Mouse (Mus musculus): ENCODE results near the gene Bcl7c.
"Not testable (repeated sequence)": the region's sequence is repeated elsewhere in the genome, so short reads cannot be mapped to it uniquely, and the experiment has no call there.

Bcl7c gene

DNA sequence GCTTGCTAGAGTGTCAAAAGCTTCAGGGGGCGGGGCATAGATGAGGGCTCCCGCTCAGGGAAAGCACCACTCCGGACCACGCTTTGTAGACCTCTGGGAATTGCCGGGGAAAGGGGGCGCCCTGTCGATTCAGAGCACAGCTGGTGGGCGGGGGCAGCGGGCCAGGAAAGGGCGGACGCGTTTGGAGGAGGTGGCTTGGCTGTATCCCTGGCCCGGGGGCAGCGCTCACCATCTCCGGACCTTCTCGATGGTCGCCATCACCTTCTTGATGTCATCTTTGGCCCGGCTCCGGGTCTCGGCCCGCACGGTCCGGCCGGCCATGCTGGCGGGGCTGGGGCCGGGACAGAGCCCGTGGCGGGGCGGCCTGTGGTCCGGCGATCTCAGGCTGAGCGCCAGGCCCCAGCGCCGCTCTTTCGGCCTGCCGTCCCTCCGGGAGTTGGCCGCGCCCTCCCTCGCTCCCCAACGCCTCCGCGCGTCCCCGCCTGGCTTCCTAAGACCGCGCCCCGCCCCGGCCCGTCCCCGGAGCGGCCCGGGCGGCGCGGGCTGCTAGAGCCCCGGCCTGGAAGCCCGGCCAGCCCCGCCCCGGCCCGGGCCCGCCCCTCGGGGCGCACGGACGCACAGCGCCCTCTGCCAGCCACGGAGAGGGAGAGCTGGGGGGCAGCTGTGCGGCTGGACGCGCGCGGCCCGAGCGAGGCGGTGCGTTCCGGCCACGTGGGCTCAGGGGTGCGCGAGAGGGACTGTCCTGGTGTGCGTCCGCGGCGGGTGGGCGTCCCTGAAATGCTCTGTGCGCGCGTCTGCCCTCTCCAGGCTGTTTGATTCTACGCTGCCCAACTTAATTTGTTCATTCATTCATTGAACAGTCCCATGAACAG, at the start of gene Bcl7c:
Gene Bcl7c (minus strand): TSS at position 727 of the 872 bp plus-strand sequence.
- peak; percentile 89 for DNase-seq (ENCODE audit: low read depth, low spot score)

DNA sequence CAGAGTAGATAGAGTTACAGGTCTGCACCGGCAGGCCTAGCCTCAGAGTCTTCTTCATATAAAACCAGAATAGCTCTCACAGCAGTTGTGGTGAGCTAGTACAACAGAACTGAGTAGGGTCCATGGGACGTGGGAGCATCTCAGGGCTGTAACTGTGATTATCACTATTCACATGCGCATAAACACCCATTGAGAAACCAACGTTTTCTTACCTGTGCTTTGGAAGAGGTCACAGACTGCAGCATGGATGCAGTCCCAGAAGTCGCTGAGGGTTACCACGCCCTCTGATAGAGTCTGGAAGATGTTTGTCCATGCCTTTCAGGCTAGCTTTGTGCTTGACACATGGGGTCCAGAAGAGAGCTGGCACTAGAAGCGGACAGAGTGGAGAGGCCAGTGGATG, 45.0 kb upstream of the Bcl7c start:
- no peak for DNase-seq (ENCODE audit: low read depth, low spot score)

DNA sequence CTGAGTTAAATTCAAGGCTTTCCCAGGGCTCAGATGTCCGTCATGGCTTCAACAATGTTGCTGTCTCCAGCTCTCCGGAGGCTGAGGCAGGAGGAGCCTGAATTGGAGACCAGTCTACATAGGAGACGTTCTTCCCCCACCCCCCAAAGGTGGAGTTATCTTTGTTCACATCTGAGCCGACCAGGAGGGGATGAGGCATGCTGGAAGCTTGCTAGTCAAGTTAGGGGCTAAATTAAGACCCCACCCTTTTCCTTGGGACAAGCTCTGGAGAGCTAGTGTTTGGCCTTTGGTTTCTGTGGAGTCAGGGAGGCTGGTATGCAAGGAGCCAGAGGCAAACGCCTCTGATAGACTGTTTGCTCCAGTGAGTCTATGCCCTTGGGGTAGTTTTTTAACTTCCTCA, 44.4 kb upstream of the Bcl7c start:
- peak; percentile 30 for DNase-seq (ENCODE audit: low read depth, low spot score)

DNA sequence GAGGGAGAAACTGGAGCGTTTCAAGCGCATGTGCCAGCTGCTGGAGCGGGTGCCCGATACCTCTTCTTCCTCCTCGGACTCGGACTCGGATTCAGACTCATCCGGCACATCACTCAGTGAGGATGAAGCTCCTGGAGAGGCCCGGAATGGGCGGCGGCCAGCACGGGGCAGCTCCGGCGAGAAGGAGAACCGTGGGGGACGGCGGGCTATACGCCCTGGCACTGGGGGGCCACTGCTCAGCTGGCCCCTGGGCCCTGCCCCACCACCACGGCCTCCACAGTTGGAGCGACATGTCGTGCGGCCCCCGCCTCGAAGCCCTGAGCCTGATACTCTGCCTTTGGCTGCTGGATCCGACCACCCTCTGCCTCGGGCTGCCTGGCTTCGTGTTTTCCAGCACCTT, 43.3 kb upstream of the Bcl7c start:
- no peak for DNase-seq (ENCODE audit: low read depth, low spot score)

DNA sequence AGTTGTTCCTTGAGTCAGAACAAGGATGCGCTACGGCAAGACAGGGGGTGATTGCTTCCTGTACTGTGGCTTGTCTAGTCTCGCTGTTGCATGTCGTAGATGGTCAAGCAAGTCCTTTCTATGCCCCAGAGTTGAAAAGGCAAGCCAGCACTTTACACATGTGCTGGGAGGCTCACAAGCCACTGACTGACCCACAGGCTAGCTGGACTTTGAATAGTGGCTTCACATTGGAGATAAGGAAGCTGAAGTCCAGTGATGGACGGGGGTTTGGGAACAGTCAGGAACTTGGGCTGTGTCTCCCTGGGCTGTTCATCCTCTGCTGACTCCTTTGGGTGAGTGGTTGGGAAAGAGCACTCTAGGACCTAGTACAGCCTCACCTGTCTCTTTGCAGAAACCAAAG, 42.9 kb upstream of the Bcl7c start:
- DNase-seq (ENCODE audit: low read depth, low spot score): no peak

DNA sequence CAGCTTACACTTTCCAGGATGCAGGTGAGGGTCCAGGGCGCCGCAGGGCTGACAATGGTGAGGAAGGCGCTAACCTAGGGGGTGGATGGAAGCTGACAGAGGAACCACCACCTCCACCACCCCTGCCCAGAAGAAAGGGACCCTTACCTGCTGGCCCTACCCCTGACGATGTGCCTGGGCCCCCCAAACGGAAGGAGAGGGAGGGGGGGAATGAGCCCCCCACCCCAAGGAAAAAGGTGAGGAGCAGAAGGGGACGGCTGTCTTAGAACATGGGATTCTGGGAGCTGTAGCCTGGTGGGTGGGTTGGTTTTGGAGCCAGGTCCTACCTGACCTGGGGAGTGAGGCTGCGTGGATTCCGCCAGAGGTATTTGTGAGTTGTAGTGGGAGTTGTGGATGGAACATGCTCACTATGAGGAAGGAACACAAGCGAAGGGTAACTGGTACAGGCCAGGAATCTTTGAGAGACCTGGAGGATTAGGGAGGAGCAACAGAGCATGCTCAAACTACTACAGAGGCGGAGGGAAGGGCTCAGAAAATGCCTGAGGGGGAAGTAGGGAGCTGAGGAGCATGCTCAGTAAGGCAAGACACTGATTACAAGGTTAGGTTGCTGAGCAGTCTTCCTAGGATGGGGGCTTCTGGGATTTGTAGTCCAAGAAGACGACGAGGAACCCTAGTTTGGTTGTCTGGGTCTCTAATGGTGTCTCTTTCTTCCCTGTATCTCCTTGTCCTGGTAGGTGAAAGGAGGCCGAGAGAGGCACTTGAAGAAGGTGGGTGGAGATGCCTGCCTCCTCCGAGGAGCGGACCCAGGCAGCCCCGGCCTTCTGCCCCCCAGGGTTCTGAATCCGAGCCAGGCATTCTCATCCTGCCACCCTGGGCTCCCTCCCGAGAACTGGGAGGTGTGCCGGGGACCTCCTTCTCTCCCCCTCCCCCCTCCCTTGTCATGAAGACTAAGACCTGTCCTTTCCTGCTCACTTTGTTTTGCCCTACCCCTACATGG, 41.7 kb upstream of the Bcl7c start:
- no peak for DNase-seq (ENCODE audit: low read depth, low spot score)

DNA sequence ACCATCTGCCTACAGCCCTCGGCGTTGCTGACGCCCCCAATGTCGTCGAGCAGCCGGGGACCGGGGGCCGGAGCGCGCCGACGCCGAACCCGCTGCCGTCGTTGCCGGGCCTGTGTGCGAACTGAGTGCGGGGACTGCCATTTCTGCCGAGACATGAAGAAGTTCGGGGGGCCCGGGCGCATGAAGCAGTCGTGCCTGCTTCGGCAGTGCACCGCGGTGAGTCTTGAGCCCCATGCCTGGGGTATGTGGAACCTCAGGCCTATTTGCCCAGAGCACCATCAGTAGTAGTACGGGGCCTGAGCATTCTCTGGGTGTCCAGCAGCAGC, 39.5 kb upstream of the Bcl7c start:
- DNase-seq (ENCODE audit: low read depth, low spot score): no peak

DNA sequence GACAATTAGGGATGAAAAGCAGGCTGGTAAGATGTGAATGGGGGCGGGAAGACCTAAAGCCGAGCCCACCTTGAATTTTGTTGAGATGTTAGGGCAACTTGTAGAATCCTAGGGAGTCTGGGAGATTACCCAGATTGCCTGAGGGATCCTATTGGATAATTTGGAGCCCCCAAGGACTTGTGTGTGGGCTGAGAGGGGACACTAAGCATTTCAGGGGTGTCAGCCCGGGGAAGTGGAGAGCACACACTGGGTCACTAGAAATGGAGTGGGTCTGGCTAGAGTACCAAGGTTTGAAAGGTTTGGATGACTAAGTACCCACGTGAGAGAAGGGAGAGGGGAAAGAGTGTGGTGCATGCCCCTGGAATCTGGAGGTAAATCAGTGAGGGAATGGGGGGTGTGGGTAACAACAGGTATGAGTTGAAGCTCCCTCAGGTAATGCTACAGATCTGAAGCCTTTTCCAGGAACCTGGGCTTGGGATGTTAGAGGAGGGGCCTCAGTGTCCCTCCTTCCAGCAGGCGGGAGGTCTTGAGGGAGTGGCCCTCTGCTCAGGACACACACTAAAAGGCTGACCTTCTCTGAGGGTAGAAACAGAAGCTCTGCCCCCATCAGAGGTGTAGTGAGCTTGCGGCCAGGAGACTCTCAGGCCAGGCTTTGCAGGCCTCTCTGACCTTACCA, 39.0 kb upstream of the Bcl7c start:
- DNase-seq (ENCODE audit: low read depth, low spot score): no peak

DNA sequence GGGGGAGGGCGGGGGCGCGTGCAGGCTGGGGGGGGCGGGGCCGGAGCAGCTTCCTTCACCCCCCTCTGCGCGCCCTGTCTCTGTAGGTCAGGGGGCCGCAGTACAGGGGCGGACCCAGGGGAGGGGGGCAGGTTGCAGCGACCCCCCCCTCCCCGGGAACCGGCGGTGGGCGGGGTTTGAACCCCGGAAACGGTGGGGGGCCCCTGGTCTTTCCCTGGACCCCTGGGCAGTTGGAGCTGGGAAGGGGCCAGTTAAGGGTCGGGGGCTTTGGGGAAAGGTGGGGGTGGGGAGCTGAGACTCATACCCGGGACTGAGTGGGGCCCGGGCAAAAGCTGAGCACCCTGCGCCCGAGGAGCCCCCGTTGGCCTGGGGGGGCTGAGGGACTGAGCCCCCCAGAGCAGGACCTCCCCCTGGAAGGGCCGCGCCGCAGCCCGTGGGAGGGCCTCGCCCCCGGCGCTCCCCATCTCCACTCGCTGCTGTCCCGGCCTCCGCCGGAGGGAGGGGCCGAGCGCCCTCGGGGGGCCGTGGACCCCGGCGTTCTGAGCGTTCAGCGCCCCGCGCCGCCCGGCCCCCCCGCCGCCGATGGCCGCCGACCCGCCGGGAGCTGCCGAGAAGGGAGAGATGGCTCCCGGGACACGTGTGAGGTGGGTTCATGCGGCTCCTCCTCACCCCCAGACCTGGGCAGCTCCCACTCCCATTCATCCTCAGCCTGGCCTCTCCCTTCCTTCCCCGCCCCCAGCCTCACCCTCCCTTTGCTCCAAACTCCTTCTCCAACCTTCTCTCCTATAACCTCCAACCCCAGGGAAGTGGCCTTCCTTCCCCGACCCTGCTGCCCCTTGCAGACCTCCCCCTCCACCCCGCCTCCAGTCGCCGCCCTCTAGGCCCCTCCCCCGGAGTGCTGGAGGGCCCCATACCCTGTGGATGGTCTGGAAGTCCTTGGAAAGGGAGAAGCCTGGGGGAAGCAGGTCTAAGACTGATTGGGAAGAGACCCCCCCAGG, 38.1 kb upstream of the Bcl7c start:
- DNase-seq (ENCODE audit: low read depth, low spot score): no peak

DNA sequence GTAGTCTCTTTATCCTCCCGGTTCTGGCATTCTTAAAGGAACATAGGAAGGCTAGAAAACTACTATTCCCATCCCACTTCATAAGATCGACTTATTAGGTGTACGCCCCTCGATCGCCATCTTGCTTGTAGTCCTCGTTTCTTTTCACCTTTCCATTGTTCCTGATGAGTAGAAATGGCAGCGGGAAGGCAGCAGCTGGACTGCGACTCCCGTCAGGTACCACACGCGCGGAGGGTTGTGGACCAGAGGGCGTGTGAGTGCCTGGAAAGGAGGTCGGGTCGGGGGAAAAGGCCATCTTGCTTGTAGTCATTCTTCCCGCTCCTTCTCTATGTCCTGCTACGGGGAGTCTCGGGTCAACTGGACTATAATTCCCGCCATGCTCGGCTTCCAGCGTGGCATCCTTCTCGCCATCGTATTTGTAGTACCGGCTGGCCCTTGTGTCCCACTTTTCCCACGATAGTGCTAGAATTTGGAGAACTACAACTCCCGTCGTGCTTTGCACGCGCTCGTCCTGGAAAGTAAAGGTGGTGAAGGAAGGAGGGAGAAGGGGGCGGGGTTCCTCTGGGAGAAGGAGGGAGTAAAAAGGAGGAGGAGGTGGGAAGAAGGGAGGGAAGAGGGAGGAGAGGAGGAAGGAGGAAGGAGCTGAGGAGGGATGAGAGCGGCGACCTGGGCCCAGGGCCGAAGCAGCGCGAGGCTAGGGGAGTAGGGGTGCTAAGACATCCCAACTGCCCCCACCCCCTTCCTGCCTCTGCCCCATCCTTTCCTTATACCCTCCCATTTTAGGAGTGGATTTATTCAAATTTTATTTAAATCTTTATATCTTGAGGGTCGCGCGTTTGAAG, 37.1 kb upstream of the Bcl7c start:
- peak; percentile 98 for DNase-seq (ENCODE audit: low read depth, low spot score)

DNA sequence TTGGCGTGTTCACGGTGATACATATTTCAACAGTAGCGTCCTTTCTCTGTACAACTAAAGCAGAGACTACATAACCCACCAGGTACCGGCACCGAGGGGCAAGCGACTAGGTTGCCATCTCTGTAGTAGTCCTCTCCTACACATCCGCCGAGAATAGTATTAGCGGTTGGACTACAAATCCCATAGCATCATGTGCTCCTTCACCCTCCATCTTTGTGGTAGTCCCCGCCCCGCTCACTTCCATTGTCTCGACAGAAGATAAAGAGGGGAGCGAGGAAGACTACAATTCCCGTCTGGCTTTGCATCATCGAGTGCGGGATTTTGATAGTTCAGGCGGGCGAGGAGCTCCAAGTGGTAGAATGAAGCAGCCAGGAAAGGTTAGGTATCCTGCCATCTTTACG, 36.5 kb upstream of the Bcl7c start:
- DNase-seq (ENCODE audit: low read depth, low spot score): peak; percentile 97

DNA sequence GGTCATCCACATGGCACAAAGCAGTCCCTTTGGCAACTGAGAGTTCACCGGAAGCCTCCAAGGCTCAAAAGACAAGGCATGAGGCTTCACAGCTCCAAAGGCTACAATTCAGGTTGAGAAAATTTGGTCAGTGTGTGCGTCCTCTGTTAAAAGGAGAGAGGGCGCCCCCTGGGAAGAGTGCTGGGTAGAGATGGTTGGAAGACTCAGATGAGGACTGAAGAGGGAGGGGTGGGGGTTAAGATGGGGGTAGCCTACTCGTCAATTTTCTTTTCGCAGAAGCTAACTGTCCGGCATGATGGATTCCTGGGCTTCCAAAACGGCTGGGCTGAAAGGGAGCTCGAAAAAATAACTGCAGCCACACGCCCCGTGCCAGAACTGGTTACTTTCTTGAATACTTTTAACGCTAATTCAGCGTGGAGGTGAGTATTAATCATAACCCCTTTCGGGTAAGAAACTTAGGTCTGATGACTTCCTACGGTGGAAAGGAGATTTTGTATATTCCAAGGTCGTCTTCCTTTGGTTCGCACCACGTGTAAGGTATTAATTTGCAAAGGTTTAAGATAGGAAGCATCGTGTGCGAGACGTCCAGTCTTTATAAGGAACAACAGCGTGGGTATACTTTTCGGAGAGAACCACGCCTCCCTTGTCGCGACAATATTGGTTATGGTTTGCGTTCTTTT, 35.8 kb upstream of the Bcl7c start, which contains the start of gene Fbxl19:
Gene Fbxl19 (plus strand): TSS at position 178 of the 680 bp plus-strand sequence.
- DNase-seq (ENCODE audit: low read depth, low spot score): peak; percentile 84

DNA sequence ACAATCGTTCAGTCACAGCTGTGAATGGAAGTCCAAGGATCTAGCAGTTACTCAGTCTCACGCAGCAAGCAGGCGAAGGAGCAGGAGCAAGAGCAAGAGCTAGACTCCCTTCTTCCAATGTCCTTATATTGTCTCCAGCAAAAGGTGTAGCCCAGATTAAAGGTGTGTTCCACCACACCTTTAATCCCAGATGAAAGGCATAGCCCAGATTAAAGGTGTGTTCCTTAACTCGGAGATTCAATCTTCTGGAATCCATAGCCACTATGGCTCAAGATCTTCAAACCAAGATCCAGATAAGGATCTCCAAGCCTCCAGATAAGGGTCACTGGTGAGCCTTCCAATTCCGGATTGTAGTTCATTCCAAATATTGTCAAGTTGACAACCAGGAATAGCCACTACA, 23.3 kb upstream of the Bcl7c start, which contains the start of gene Ctf2:
Gene Ctf2 (minus strand): TSS at position 101 of the 400 bp plus-strand sequence.
- not testable (repeated sequence) for DNase-seq (ENCODE audit: low read depth, low spot score)

DNA sequence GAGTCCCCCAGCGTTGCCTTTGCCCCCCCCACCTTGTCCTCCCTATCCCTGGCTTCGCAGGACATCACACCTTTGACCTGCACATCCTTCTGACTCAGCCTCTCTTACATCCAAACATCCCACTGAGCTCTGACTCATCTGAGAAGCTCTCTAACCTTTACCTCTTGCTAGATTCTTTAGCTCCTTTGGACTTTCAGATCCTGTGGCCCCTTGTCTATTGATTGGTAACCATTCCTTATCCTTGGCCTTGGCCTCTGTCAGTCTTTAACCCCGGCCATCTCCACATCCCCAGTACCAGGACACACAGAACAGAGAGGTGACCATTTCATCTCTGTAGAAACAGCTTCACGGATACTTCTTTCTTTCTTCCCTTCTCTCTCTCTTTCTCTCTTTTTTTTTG, 21.4 kb upstream of the Bcl7c start:
- peak; percentile 33 for DNase-seq (ENCODE audit: low read depth, low spot score)

DNA sequence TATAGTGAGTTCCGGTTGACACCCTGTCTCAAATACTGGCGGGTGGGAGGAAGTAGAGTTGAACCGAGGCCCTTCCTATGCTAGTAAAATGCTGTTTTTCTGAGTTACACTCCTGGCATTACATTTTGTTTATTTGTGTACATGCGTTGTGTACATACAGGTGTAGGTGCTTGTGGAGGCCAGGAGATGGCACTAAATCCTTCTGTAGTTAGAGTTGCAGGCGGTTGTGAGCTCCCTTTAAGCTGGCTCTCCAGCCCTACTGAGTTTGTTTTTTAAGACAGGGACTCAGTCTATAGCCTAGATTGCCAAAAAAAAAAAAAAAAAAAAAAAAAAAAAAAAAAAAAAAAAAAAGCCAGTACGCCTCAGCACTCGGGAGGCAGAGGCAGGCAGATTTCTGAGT, 19.2 kb upstream of the Bcl7c start:
- peak; percentile 20 for DNase-seq (ENCODE audit: low read depth, low spot score)

DNA sequence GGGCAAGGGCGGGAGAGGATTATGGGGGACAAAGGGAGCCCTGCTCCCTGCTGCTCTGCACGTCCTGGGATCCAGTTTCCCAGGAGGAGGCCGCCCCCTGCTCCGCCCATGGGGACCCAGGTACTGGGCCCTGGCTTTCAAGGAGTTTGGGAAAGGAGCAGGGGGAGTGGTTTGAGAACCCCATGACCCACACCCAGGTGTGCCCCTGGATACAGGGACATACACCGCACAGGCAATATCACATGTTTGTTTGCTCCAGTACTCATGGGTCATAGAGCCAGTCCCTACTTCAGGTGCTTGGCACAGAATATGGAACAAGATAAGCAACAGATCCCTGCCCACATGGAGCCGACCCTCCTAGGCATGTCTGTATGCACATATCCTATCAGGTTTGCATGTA, 17.2 kb upstream of the Bcl7c start:
- DNase-seq (ENCODE audit: low read depth, low spot score): no peak

DNA sequence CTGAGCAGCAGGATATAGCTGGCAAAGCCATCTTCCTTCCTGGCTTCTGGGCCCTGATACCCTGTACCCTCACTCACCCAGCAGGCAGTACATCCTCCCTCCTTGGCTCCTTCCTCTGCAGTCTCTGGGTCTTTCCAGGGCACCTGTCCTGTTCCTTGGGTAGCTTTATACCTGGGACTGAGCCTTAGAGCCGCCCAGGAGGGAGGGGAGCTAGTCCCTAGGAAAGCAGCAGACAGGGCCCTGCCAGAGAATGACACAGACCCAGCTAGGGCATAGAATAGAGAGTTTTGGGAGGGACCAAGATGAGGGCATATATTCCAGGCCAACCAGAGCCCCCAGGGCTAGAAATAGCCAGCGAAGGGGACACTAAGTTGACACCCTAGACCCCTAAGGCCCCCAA, 16.8 kb upstream of the Bcl7c start:
- DNase-seq (ENCODE audit: low read depth, low spot score): no peak

DNA sequence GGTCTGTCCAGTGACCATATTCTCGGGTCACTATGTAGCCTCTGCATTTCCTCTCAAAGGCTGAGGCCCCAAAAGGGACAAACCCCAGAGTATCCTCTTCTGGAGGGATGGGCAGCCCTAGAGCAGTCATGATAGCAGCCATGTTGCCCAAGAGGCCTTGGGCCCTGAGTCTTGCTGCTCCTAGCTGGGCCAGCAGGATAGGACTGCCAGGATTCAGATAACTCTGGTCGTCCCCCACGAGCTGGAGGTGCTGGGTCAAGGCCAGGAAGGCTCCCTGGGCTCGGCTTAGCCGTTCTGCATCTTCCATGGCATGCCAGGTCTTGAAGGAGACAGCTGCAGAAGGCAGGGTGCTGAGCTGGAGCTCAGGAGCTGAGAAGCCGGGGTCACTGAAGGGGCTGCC, 10.5 kb upstream of the Bcl7c start:
- DNase-seq (ENCODE audit: low read depth, low spot score): no peak

DNA sequence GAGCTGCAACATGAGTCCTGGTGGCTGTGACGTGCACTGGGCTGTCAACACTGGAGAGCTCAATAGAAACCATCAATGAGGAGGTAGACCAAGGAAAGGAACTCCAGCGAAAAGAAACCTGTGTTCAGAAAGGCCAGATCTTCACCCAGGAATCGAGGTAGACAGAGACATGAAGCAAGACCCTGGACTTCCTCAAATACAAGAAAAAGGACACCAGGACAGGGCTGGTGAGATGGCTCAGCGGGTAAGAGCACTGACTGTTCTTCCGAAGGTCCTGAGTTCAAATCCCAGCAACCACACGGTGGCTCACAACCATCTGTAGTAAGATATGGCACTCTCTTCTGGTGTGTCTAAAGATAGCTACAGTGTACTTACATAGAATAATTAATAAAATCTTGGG, 9.6 kb upstream of the Bcl7c start:
- DNase-seq (ENCODE audit: low read depth, low spot score): no peak

Data from 3T3-L1 (cell line).